Mouse (Mus musculus) erythroblast, embryonic 14.5 days (primary cell): ENCODE results near the gene Zfp976.
"Not testable (repeated sequence)": the region's sequence is repeated elsewhere in the genome, so short reads cannot be mapped to it uniquely, and the experiment has no call there.

ENCODE experiments used
- GATA1 ChIP-seq: IDR thresholded peaks from 2 replicates; pipeline ENCODE4 v1.6.1; 2012; ENCODE audit warnings: low read length, inconsistent platforms, mixed read lengths
- TAL1 ChIP-seq: IDR thresholded peaks from 3 replicates; pipeline ENCODE4 v1.6.1; 2012; ENCODE audit warnings: low read length, inconsistent platforms, mixed read lengths

DNA sequence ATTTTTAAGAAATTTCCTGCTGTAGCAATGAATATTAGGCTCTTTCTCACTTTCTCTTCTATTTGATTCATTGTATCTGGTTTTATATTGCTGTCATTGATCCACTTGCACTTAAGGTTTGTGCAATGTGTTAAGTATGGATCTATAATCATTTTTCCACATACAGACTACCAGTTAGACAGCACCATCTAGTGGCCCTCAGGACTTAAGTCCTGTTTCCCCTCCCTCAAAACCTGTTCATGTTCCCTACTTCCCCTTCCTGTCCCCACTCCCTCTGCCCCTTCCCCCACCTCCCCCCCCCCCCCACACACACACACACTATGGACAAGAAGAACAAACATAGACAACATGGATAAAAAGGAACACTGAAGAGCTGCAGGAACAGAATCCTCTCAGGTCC, 46.7 kb downstream of the Zfp976 start:
- TF ChIP-seq GATA1, TAL1: not testable (repeated sequence)
